Mouse (Mus musculus) limb, embryonic 14.5 days (tissue): ENCODE measurements around the gene Eif6. TPM values are rescaled to one million over a fixed set of nuclear protein-coding genes. Genes with fewer than 3 reads are reported as not detected.

Experiments
- ATAC-seq: fragments of 200-750 bp; cut with Nextera tagmentation; 2 replicates; pipeline ENCODE4 v1.8.0; 2017; ENCODE audit warnings: low read depth, moderate number of reproducible peaks, moderate TSS enrichment; ENCODE audit not compliant: low FRiP score
- DNase-seq: peaks from one replicate; pipeline ENCODE4 v3.0.0-alpha.2; 2015; ENCODE audit warnings: low spot score
- H3K27ac ChIP-seq: fragments of 300-500 bp; sonication (generic); replicated peaks from 2 replicates; pipeline ENCODE4 v1.5.1; 2014; ENCODE audit warnings: low read depth, mild to moderate bottlenecking, low read length, moderate library complexity, mixed read lengths
- H3K27me3 ChIP-seq: fragments of 300-500 bp; sonication (generic); 2 replicates; pipeline ENCODE4 v1.6.1; 2014; ENCODE audit warnings: low read length, mixed read lengths; ENCODE audit not compliant: control insufficient read depth, insufficient read depth
- H3K36me3 ChIP-seq: fragments of 300-500 bp; sonication (generic); 2 replicates; pipeline ENCODE4 v1.6.1; 2014; ENCODE audit warnings: mild to moderate bottlenecking, low read length, moderate library complexity, mixed read lengths; ENCODE audit not compliant: control insufficient read depth, insufficient read depth
- H3K4me1 ChIP-seq: fragments of 300-500 bp; sonication (generic); 2 replicates; pipeline ENCODE4 v1.6.1; 2014; ENCODE audit warnings: antibody characterized with exemption, low read length, mixed read lengths; ENCODE audit not compliant: control insufficient read depth, insufficient read depth
- H3K4me2 ChIP-seq: fragments of 300-500 bp; sonication (generic); replicated peaks from 2 replicates; pipeline ENCODE4 v1.6.1; 2014; ENCODE audit warnings: low read depth, mild to moderate bottlenecking, low read length, moderate library complexity; ENCODE audit not compliant: severe bottlenecking
- H3K4me3 ChIP-seq: fragments of 300-500 bp; sonication (generic); replicated peaks from 2 replicates; pipeline ENCODE4 v1.5.1; 2014; ENCODE audit warnings: low read length
- H3K9ac ChIP-seq: fragments of 300-500 bp; sonication (generic); 2 replicates; pipeline ENCODE4 v1.6.1; 2014; ENCODE audit warnings: mild to moderate bottlenecking, low read depth, low read length, moderate library complexity; ENCODE audit not compliant: severe bottlenecking
- H3K9me3 ChIP-seq: fragments of 300-500 bp; sonication (generic); 2 replicates; pipeline ENCODE4 v1.6.1; 2016; ENCODE audit warnings: low read length; ENCODE audit not compliant: control insufficient read depth
- POLR2A ChIP-seq: fragments of 200-500 bp; IDR thresholded peaks from 2 replicates; pipeline ENCODE4 v1.8.0; 2012; ENCODE audit warnings: inconsistent platforms, mild to moderate bottlenecking, moderate library complexity, borderline replicate concordance; ENCODE audit not compliant: insufficient read depth, insufficient read length; ENCODE audit errors: extremely low read depth
- WGBS: fragments of 180-500 bp; shearing (Covaris S2); extraction: QIAGEN DNeasy Blood & Tissue Kit; methylation state at CpG from one replicate; pipeline ENCODE4 v1.1.7; 2014; 5-methylcytosine and 5-hydroxymethylcytosine counted together
- polyA plus RNA-seq, 2 experiments: library from polyadenylated mRNA; depleted of rRNA in 1 of 2; stranded (reverse) in 1 of 2; unstranded in 1 of 2; fragments of >200 nt; fragmentation: Nextera tagmentation in 1 of 2; extraction: Ambion mirVana in 1 of 2; gene quantifications; 2 replicates each; pipeline versions ENCODE4 v1.2.1 to v1.2.3; 2012 to 2014

Eif6 gene
- polyA plus RNA-seq, 2 experiments = 95.8 to 174 TPM

DNA sequence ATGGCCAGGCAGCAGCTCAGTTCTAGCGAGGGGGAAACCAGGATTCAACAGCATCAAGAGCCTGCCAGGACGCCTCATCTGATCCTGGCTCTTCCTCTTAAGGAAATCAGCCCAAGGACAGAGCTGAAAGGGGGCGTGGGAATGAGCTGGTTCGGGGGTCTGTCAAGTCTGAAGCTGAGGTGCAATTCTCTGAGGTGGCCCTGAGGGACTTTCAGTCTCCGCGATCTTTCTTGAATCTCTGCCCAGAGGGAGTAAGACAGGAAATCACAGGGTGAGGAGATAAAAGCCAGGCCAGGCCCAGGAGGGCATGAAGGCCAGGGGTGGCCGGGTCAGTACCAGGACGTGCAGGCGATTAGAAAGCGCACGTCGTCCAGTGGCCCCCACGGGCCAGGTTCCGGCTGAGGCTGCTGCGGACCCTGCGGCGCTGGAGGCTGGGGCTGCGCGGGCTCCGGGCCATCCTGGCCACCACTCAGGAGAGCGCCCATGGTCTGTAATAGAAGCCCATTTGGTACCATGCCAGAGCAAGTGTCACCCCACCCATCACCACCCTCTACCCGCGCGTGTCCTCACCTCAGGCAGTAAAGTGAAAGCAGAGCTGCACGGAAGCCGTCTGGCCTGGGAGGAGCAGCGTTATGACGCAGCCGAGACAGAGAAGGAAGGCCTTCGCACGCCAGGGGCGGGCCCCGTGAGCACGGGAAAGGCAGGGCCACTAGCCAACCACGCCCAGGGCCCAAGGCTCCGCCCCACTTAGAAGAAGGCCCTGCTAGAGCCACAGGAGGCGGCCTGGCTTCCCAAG lies 7.9 kb downstream of the Eif6 start:
- Histone ChIP-seq H3K4me1 (peaks cover 6% of the 10 kb centered on the region), H3K9me3 (no peaks in the 10 kb centered on the region), H3K36me3 (peaks cover 45% of the 10 kb centered on the region), H3K27me3 (no peaks in the 10 kb centered on the region), H3K9ac (peak overlapping the region; percentile 79), H3K27ac (peak overlapping the region; percentile 53), H3K4me3 (peak overlapping the region; percentile 64), H3K4me2 (peak overlapping the region; percentile 95)
- WGBS = 2% methylated on average over 35 of the region's 37 CpGs
- TF ChIP-seq POLR2A = peak; percentile 39; the same call in 1 of the 2 replicates
- DNase-seq (peak; percentile 95), ATAC-seq (peak; percentile 95)

DNA sequence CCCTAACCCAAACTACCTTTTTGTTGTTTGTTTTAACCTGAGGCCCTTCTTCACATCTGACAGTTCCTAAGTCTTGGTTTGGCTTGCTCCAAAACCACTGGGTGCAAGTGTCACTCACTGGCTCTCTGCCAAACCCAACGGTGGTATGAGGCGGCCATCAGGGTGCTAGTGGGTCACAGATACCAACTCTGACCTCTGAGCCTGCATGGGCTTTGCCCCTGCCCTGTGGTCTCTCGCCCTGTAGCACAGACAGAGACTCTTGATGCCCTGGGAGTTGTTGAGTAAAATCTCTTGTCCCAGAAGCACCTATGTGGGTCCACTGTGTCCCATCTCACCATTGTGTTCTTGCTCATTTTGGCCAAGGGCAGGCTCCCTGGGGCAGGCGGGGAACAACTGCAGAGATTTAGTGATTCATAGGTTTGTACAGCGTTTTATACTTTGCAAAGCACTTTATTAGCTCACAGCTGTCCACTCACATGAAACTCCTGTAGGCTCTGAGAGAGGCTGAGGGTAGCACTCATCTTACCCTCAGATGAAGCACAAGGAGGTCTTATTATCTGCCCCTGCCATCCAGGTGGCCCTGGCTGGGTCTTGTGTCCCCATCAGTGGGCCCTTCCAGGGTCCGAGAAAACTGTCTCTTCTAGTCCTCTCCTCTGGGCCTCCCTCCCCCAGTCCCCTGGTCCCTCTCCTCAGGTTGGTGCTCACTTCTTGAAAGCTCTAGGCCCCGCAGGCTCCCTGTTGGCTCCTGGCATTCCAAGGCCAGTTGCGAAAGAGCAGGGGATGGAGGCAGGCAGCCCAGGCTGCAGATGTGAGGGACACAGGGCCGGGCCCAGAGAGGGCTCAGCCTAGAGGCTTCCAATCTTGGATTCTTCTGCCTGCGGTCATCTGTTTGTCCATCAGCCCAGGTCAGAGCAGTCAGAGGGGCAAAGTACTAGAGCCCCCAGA lies 9.2 kb downstream of the Eif6 start:
- TF ChIP-seq POLR2A = no peak
- Histone ChIP-seq H3K4me1 (peaks cover 6% of the 10 kb centered on the region), H3K36me3 (peaks cover 33% of the 10 kb centered on the region), H3K9ac (peak overlapping the region; percentile 79; the same call in 1 of the 2 replicates), H3K4me3 (peak overlapping the region; percentile 64; the same call in 1 of the 2 replicates), H3K27ac (no peak overlapping the region), H3K9me3 (no peaks in the 10 kb centered on the region), H3K27me3 (no peaks in the 10 kb centered on the region), H3K4me2 (peak overlapping the region; percentile 95)
- DNase-seq (no peak), ATAC-seq (no peak)
- 72% methylated on average over 10 of the region's 10 CpGs for WGBS

DNA sequence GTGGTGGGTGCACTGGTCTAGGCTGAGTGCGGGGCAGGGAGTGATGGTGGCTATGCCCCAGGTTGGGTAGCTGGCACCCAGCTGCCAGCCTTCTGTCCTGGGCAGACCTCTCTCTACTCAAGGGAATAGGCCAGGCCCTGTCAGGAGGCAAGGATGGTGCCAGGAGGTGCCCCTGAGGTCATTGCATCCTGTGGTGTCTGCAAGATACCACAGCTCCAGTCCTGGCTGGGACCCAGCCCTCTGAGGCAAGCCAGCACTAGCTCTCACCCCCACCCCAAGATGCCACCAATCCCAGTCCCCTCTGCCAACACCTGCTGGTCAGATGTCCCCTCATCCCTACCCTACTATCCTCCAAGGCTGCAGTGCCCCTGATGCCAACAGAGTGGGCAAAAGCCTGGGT lies 10.5 kb downstream of the Eif6 start:
- H3K4me2 ChIP-seq = no peak overlapping the region
- H3K4me1 ChIP-seq = peaks cover 6% of the 10 kb centered on the region
- no peak for ATAC-seq
- no peaks in the 10 kb centered on the region for H3K9me3 ChIP-seq
- no peak overlapping the region for H3K9ac ChIP-seq
- no peak overlapping the region for H3K27ac ChIP-seq
- DNase-seq = no peak
- peaks cover 19% of the 10 kb centered on the region for H3K36me3 ChIP-seq
- no peak overlapping the region for H3K4me3 ChIP-seq
- no peak for TF ChIP-seq POLR2A
- no peaks in the 10 kb centered on the region for H3K27me3 ChIP-seq
- 100% methylated on average over 1 of the region's 1 CpGs for WGBS

DNA sequence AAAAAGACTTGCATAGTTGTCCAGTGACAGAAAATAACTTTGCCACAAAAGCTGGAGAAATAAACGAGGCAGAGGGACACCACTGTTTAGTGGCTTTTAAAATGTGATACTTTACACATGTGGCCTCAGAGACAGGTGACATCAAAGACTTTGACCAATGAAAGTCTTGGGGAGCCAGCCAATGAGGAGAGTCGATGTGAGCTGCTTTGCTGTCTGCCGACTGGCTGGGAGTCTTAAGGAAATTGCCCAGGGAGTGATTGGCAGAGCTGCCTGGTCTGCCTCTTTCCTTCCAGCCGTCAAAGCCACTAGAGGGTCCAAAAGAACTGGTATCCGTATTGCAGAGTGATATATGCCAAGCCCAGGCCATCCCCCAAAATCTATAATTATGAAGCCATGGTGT lies 11.9 kb downstream of the Eif6 start:
- 14% methylated on average over 5 of the region's 5 CpGs for WGBS

DNA sequence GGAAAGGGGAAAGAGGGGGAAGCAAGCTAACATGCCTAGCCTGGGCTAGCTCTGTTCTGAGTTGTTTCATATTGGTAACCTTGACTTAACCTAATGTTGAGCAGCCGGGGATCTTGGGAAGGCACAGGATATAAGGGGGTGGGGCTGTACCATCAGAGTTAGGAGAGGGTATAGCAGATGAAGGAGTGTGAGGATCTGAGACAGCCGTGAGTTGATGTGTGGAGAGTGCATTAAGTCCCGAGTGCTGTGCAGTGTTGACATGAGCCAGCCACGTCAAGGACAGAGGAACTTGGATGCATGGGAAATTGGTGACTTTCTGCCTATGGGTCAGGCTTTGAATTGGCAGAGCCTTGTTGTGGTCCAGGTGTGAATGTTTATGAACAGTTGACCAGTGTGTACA lies 14.1 kb downstream of the Eif6 start:
- H3K4me1 ChIP-seq = no peaks in the 10 kb centered on the region; the same call in 1 of the 2 replicates
- ATAC-seq = no peak
- no peaks in the 10 kb centered on the region for H3K27me3 ChIP-seq
- H3K9me3 ChIP-seq = no peaks in the 10 kb centered on the region
- no peak overlapping the region for H3K9ac ChIP-seq
- no peak for DNase-seq
- no peaks in the 10 kb centered on the region for H3K36me3 ChIP-seq
- 84% methylated on average over 4 of the region's 4 CpGs for WGBS
- no peak for TF ChIP-seq POLR2A
- H3K27ac ChIP-seq = no peak overlapping the region
- no peak overlapping the region for H3K4me3 ChIP-seq
- H3K4me2 ChIP-seq = no peak overlapping the region

More for the DNA sequence above, 11.9 kb downstream of the Eif6 start:
- no peak overlapping the region for H3K27ac ChIP-seq
- H3K4me3 ChIP-seq = no peak overlapping the region
- no peak overlapping the region for H3K9ac ChIP-seq
- DNase-seq = no peak
- no peak overlapping the region for H3K4me2 ChIP-seq
- H3K27me3 ChIP-seq = no peaks in the 10 kb centered on the region
- peaks cover 6% of the 10 kb centered on the region for H3K36me3 ChIP-seq
- no peak for ATAC-seq
- no peaks in the 10 kb centered on the region for H3K9me3 ChIP-seq
- peaks cover 6% of the 10 kb centered on the region for H3K4me1 ChIP-seq
- no peak for TF ChIP-seq POLR2A
